Mouse (Mus musculus) MEL (cell line): ENCODE data around the gene Zscan22.

Experiments used
- CHD1 ChIP-seq: IDR thresholded peaks from 2 replicates; pipeline ENCODE4 v1.6.1; 2012; ENCODE audit warnings: low read depth, mild to moderate bottlenecking, inconsistent platforms, low read length, improper control_type of control experiment
- CTCF ChIP-seq, 3 experiments: IDR thresholded peaks in 2 of 3; conservative IDR thresholded peaks in 1 of 3; 2 replicates each; pipeline ENCODE4 v1.5.1; 2011 to 2012; ENCODE audit warnings: low read length in 3 of 3, low read depth in 2 of 3, mild to moderate bottlenecking in 2 of 3, improper control_type of control experiment in 1 of 3, inconsistent platforms in 1 of 3, mixed read lengths in 1 of 3, moderate library complexity in 1 of 3; ENCODE audit not compliant: control insufficient read depth in 1 of 3, insufficient read depth in 1 of 3, poor library complexity in 1 of 3, severe bottlenecking in 1 of 3
- E2F4 ChIP-seq: IDR thresholded peaks from 2 replicates; pipeline ENCODE4 v1.6.1; 2011; ENCODE audit warnings: low read depth, low read length, improper control_type of control experiment, borderline replicate concordance
- EP300 ChIP-seq, 2 experiments: IDR thresholded peaks; 2 replicates each; pipeline ENCODE4 v1.6.1; 2011; ENCODE audit warnings: improper control_type of control experiment in 2 of 2, low read length in 2 of 2, low read depth in 1 of 2, mild to moderate bottlenecking in 1 of 2
- MAFK ChIP-seq: IDR thresholded peaks from 2 replicates; pipeline ENCODE4 v1.6.1; 2011; ENCODE audit warnings: low read depth, mild to moderate bottlenecking, low read length, improper control_type of control experiment, borderline replicate concordance
- MYB ChIP-seq: IDR thresholded peaks from 2 replicates; pipeline ENCODE4 v1.6.1; 2011; ENCODE audit warnings: mild to moderate bottlenecking, low read depth, low read length, improper control_type of control experiment
- NELFE ChIP-seq: IDR thresholded peaks from 2 replicates; pipeline ENCODE4 v1.6.1; 2011; ENCODE audit warnings: low read depth, low read length, improper control_type of control experiment
- POLR2A ChIP-seq, 2 experiments: IDR thresholded peaks; 2 replicates each; pipeline ENCODE4 v1.6.1; 2011 to 2012; ENCODE audit warnings: low read length in 2 of 2, mild to moderate bottlenecking in 2 of 2, control low read depth in 1 of 2, improper control_type of control experiment in 1 of 2, low read depth in 1 of 2, moderate library complexity in 1 of 2; ENCODE audit not compliant: control insufficient read depth in 1 of 2, insufficient read depth in 1 of 2, poor library complexity in 1 of 2
- POLR2AphosphoS5 ChIP-seq: IDR thresholded peaks from 2 replicates; pipeline ENCODE4 v1.6.1; 2012; ENCODE audit warnings: low read depth, borderline replicate concordance, mild to moderate bottlenecking, inconsistent platforms, low read length, moderate library complexity, mixed read lengths
- USF2 ChIP-seq, 2 experiments: IDR thresholded peaks; 2 replicates each; pipeline ENCODE4 v1.6.1; 2011 to 2012; ENCODE audit warnings: improper control_type of control experiment in 2 of 2, low read length in 2 of 2, borderline replicate concordance in 1 of 2, inconsistent platforms in 1 of 2, low read depth in 1 of 2, mild to moderate bottlenecking in 1 of 2; ENCODE audit not compliant: insufficient read depth in 1 of 2

DNA sequence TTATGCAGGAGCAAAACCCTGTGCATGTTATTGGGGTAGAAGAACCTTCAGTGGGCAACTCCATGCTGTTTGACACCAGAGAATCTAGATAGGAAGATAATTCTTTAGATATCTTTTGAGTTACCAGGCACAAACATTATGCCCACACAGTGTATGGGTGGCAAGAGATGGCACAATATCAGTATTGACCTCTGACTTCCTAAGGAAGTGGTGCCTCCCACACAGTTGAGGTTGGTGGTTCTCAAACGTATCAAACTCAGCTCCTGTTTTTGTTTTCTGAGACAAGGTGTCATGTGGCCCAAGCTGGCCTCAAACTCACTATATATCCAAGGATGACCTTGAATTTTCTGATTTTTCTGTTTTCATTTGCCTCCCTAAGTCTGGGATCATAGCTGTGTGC is 6.3 kb upstream of the Zscan22 start:
- TF ChIP-seq CTCF (IDR thresholded peaks at IDR 0.05 in 2 of 3, conservative IDR thresholded peaks at IDR 0.05 in 1 of 3; ENCODE audit: control insufficient read depth in 1 of 3, insufficient read depth in 1 of 3, low read depth in 2 of 3, low read length in 3 of 3, poor library complexity in 1 of 3, severe bottlenecking in 1 of 3) = no peak
- no peak for TF ChIP-seq EP300 (IDR thresholded peaks at IDR 0.05; ENCODE audit: low read depth in 1 of 2, low read length in 2 of 2)
- no peak for TF ChIP-seq POLR2A (IDR thresholded peaks at IDR 0.05; ENCODE audit: control insufficient read depth in 1 of 2, insufficient read depth in 1 of 2, low read depth in 1 of 2, low read length in 2 of 2, poor library complexity in 1 of 2)
- no peak for TF ChIP-seq USF2 (IDR thresholded peaks at IDR 0.05; ENCODE audit: borderline replicate concordance in 1 of 2, insufficient read depth in 1 of 2, low read depth in 1 of 2, low read length in 2 of 2)
- TF ChIP-seq NELFE = no peak
- no peak for TF ChIP-seq CHD1
- TF ChIP-seq POLR2AphosphoS5 = no peak
- no peak for TF ChIP-seq E2F4
- no peak for TF ChIP-seq MYB
- no peak for TF ChIP-seq MAFK
